Mouse (Mus musculus) hematopoietic stem cell, adult 5-6 weeks (primary cell): Measurements from ENCODE around the gene Tysnd1. TPM values are rescaled to one million over a fixed set of nuclear protein-coding genes. Genes with fewer than 3 reads are reported as not detected.

Source experiments
- ATAC-seq, 2 experiments: fragments of 125-278 bp in 1 of 2; replicated peaks in 1 of 2; 2 replicates each; pipeline ENCODE4 v1.8.0; 2016 to 2017; ENCODE audit warnings: inconsistent platforms in 2 of 2, mild to moderate bottlenecking in 2 of 2, moderate number of reproducible peaks in 2 of 2, low read depth in 1 of 2, moderate TSS enrichment in 1 of 2; ENCODE audit not compliant: low FRiP score in 2 of 2, poor library complexity in 2 of 2, severe bottlenecking in 2 of 2, insufficient read depth in 1 of 2, low TSS enrichment in 1 of 2
- total RNA-seq: library from RNA; stranded (forward); fragments of 172-1452, 232-1000 nt; gene quantifications from 2 replicates; pipeline ENCODE4 v1.2.3, GENCODE M21; 2017

The Tysnd1 gene
- total RNA-seq, 1 experiment from 2014 or later: 15.8 TPM

DNA sequence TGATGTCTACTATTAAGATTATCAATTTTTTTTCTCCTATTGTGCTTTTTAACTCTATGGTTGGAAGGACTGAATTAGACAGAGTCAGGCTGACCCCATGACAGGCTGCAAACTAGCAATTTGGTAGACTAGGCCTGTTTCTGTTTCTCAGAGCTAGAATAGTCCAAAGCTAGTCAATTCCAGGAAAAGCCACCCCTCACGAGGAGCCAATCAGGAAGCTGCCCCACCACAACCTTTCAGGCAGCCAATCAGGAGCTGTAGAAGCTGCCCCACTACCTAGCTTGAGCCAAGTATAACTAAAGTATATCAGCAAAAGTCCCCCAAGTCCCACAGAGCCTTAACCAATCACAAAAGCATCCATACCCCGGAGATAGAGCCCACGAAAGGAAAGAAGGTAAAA lies 19.4 kb upstream of the Tysnd1 start:
- no peak for ATAC-seq

DNA sequence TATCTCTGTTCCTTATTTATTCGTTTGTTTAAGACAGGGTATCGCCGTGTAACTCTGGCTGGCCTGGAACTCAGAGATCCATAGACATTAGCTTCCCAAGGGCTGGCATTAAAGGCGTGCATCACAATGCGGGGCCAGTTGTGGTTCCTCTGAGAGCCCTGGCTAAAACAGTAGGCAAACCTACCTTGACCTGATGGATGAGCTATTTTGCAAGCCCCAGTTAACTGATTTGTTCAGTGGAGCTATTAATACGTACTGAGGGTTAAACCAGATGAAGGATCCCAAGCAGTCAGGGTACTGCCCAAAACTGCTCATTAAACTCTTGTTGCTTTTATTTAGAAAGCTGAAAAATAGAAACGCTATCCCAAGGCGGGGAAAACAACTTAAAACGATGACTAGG lies 15.8 kb upstream of the Tysnd1 start:
- no peak for ATAC-seq

DNA sequence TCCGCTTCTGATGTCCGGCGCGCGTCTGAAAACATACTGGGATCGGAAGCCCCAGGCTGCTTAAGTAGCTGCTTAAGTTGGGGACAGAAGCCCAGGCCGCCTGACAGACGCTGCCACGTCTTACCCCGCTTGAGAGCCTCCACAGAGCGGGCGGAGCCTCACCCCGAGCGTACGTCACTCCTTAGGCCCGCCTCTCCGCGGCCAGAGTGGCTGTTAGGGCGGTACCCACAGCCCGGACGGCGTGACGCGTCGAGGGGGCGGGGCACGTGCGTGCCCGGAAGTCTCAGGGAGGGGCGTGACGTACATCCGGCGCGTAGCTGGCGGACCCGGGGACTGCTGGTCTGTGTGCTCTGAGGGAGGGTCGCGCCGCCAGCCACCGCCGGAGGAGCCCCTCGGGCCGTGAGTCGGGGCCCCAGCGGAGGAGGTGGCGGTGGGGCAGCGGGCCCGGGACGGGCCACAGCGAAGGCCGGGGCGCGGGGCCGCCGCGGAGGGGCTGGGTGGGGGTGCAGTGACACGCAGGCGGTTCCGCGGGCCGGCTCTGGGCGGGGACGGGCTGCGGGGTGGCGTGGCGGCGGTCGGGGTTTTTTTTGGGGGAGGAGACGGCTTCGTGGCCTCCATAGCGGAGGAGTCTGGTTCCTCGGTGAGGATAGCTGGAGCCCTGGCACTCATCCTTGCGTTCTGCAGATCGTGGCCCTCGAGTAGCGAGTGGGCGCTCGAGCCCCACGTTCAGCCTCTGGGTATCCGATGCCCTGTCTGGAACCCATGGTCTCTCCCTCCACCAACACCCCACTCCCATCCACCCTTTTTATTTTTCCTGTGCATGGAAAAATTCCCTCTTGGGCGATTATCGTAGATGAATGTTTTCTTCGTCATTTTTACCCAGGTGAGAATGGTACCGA lies 15.1 kb upstream of the Tysnd1 start, which contains the start of gene Sar1a:
Sar1a (plus strand) TSS at position 285 of the 899 bp plus-strand sequence.
- peak; percentile 99 for ATAC-seq

DNA sequence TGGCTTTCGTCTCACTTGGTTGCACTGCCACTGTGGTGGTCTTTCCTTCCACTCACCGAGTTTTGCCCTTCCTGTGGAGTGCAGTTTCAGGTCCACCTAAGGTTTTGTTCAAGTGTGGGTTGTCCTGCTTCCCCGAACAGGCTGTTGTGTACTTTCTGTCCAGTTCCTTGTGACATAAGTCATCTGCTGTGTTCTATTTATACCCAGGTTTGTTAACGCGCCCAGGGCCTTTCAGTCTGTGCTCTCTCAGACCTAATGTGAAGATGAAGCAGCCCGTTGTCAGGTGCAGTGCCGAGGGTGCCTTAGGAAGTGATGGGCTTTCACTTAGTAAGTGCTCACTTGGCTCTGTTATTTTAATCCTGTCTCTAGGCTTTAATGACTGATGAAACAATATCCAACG lies 5.9 kb upstream of the Tysnd1 start:
- ATAC-seq: no peak

DNA sequence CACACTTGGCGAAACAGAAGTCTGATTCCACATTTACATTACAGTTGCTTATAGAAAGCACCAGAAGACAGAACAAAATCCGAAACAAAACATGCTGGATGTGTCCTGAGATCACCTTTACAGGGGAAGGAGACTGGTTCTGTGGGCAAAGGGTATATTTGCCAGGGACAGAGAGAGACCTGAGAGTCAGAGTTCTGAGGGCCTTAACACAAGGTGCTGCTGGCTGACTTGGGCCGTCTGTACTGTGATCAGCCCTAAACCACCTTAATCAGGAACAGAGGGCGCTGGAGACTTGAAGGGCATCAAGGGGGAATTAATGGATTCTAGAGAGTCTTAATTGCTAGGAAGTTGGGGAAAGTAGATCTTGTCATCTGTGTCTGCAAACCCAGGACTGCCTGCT lies 1.8 kb upstream of the Tysnd1 start:
- ATAC-seq: no peak

DNA sequence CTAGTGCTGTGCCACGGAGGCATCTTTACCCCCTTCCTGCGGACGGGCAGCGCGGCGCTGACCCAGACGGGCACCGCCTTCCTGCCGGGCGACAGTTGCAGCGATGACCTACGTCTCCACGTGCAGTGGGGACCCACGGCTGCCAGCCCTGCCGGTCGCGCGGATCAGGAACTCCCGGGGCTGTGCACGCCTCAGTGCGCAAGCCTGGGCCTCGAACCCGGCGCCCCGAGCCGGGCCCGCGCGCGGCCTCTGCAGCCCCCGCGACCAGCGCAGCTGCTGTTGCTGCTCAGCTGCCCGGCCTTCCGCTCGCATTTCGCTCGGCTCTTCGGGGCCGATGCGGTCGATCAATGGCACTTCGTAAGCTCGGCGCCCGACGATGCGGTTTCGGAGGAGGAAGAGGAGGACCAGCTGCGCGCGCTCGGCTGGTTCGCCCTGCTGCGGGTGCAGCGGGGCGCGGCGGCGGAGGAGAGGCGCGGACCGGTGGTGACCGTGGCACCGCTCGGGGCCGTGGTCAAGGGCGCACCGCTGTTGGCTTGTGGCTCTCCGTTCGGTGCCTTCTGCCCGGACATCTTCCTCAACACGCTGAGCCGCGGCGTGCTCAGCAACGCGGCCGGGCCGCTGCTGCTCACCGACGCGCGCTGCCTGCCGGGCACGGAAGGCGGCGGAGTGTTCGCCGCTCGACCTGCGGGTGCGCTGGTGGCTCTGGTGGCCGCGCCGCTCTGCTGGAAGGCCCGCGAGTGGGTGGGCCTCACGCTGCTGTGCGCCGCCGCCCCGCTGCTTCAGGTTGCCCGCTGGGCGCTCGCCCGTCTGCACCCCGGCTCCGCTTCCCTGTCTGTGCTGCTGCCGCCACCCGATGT lies 617 bp downstream of the Tysnd1 start:
- 0 out of 4 replicates have a peak, but pooled peaks of 1 of the 2 experiments have one; percentile 15 for ATAC-seq

DNA sequence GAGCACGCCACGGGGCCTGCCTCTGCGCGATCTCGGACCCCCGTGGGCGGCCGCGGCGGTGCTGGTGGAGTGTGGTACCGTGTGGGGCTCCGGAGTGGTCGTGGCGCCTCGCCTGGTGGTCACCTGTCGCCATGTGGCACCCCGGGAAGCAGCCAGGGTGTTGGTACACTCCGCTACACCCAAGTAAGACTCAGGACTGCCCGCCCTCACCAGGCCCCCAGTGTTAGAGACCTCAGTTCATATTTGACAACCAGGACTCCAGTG lies 1.2 kb downstream of the Tysnd1 start:
- no peak for ATAC-seq

DNA sequence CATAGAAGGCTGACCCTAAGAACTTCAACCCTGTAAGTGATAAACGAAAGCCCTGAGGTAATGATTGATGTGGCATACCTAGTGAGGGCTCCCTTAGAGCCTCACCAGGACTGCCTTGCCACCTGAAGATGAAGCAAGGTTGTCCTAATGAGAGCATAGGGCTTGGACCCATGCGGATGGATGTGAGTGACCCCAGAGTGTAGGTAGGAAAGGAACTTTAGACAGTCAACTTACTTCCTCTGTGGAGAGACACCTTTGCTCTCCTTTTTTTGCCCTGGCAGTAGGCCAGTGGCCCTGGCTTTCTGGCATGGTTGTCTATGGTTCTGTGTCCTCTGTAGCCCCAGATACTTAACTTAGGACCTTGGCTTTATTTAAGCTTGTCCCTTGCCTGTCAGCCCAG lies 1.7 kb downstream of the Tysnd1 start:
- ATAC-seq: no peak

DNA sequence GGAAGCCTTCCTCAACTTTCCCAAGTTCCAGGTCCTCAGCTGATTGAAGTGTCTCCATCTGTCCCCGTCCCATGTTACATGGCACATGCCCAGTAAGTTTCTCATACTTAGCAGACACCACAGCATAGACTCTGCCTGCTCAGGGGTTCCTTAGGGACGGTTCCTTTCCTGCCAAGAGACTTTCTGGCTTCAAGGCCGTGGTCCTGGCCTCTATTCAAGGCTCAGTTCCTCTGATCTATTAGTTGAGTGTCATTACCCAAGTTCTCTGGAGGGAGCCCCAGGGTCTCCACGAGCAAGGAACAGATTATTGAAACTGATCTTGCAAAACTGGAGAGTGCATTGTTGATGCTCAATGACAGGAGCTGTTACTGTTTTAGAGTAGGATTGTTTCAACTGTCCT lies 9.3 kb downstream of the Tysnd1 start:
- no peak for ATAC-seq

DNA sequence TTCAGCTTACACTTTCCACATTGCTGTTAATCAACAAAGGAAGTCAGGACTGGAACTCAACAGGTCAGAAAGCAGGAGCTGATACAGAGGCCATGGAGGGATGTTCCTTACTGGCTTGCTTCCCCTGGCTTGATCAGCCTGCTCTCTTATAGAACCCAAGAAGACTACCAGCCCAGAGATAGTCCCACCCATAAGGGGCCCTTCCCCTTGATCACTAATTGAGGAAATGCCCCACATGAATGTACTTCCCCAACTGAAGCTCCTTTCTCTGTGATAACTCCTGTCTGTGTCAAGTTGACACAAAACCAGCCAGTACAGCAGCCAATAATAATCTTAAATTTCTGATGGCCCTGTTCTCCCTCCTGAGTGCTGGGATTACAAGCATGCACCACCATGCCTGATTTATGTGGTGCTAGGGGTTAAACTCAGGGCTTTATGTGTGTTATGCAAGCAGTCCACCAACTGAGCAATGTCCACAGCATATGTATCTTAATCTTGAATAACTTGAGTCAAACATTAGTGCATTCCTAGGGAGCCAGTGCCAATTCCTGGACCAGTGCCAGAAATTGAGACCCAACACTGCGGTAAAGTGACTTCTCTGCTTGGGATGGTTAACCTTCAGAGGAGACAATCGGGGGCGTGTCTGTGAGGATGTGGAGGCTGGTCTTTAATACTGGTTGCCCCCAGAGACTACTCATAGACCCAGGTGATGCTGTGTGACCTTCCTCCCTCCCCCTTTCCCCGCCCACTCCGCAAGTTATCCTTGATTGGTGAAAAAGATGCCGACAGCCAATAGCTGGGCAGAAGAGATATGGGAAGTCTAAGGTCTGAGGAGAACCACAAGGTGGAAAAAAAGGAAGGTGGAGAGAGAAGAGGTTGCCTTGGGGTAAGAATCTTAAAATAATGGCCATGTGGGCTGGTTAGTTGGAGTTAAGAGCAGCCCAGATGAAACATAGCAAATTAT lies 11.4 kb downstream of the Tysnd1 start:
- no peak for ATAC-seq

DNA sequence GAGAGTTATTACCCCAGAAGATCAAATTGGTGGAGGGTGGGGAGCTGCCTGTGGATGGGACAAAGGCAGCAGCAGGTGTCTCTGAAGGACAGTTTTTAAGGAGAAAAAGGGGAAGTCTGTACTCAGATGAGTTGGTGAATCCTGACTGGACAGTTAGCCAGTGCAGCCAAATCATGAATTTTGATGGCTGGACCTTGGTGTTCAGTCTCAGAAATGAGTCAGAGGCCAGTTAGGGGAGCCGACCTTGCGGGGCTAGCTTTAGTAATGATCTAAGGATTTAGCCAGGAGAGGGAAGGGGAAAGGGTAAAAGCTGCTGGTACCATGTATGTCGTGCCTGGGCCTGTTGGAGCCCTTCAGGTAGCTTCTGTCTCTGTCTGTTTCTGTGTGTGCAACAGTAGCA lies 18.3 kb downstream of the Tysnd1 start:
- no peak for ATAC-seq

DNA sequence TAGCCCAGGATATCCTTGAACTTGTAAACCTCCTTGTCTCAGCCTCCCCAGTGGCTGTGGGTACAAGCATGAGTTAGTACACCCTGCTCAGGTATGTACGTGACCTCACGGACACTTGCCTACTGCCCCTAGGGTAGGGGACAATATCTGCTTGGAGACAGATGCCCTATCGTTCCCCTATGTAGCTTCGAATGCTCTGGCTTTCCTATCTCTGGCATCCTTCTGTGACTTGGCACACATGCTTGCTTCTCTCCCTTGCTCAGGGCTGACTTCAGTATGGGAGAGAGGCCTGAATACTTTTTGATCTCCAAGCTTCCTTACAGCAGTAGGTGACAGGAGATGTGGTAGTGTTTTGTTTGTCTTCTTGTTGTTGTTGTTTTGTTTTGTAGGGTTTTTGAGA lies 18.8 kb downstream of the Tysnd1 start:
- no peak for ATAC-seq

DNA sequence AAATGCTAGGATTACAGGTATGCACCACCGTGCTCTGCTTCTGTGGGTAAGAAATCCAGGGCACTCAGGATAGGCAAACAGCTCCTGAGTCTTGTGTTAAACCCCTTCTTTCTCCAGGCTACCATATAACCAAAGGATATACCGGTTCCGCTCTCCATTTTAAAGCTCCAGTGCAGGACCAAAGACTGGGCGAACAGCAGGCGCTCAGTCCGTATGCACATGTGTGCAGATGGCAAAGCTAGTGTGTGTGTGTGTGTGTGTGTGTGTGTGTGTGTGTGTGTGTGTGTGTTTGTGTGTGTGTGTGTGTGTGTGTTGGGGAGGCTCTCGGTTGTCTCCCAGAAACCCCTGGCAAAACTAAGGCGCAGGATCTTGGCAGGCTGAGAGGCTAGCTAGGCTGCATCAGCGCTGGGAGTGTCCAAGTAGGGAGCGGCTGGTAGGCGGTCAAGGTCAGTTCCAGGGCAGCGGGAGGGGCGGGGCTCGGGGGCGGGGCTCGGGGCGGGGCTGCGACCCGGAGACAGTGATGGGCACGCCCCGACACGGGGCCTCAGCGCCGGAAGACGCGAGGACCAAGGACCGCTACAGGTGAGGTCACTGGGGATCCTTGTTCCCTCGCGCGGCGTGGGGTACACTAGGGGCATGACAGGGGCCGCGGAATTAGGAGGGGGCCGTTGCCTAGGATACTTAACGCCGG lies 19.6 kb downstream of the Tysnd1 start, which contains the start of gene Aifm2:
Aifm2 (plus strand) TSS at position 493 of the 691 bp plus-strand sequence.
- ATAC-seq: peak; percentile 66 to 82

DNA sequence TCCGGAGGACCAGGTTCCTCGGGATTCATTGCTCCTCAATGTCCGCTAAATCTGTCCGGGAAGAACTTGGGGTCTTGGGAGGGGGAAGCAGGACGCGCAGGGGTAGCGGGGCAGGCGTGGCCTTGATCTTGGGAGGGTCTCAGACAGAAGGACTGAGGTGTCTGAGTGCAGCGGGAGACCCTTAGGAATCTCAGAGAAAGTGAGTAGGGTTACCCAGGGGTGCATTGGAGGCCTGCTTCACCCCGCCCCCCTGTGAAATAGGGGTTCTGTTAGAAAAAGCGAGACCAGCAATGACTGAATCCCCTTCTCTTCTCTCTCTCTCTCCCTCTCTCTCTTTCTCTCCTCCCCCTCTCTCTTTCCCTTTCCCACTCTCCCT lies 20.1 kb downstream of the Tysnd1 start:
- no peak for ATAC-seq

DNA sequence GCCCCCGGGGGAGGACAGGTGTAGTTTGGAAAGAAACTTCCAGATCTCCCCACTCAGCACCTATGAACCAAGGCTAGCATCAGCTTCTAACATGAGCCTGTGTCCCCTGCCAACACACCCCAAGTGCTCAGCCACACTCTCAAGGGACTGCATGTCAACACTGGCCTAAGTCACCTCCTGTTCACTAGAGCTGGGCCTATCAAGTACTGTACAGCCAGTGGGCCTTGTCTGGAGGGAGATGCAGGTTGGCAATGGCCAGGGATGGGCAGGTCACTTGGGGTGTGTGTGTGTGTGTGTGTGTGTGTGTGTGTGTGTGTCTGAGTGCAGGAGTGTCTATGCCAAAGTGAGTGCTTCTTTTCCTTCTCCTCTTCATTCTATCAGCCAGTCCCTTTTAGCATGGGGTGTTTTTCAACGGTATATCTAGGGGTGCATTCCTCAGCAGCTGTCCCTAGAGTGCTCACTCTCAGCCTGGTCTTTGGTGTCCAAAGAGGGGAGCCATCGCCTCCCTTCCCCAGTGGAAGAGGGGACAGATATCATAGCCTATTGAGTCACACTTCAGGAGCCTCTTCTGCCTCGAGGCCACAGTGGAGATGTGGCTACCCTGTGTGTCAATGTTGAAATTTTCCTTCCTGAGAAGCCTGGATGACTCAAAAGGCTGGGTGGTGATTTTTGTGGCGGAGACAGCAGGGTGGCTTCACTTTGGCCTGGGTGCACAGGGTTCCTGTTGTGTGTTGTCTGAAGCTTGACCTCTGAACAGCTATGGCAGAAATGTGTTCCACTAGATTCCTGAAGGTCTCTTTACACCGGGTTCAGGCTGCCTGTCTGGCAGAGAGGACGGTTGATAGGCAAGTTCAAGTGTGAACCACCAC lies 20.9 kb downstream of the Tysnd1 start:
- ATAC-seq: no peak; a peak in 1 of 4 replicates
